Mouse (Mus musculus): Measurements from ENCODE around the gene BC005624. TPM values are rescaled to one million over a fixed set of nuclear protein-coding genes. Genes with fewer than 3 reads are reported as not detected.

Gene BC005624
- polyA plus RNA-seq, 1 experiment: 123 TPM

DNA sequence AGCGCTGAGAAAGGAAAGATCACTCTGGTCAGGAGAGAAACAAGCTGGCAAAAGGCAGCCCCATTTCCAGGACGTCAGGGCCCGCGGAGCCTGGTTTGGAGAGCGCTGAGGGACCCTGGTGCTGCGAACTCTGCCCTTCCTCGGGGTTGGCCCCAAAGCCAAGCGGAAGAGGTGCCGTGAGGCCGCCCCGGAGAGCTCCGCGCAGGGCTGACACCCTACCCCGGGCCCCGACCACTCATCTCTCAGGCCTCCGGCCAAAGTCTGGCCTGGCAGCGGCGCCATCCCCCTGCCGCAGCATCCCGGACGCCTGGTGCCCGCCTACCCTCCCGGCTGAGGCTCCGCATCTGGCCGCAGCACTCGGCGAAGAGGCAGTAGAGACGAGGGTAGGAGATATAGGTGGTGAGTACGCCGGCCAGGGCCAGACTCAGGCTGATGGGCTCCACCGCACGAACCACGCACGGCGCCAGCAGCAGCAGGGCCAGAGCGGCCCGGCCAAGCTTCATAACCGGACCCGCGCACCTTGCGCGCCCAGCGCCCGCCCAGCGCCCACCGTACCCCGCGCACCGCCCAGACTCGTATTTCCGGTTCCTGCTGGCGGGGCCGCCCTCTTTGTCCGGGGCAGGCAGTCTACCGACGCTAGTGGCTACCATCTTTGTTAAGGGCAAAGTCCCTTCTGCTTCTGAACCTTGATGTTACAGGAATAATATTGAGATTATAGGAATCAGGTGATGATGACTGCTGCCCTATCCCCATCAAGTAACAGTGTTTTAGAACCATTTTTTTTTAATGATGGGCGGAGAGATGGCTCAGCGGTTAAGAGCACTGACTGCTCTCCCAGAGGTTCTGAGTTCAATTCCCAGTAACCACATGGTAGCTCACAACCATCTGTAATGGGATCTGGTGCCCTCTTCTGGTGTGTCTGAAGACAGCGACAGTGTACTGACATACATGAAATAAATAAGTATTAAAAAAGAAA is 14.4 kb downstream of the BC005624 start, which contains the start of gene Tor1a:
Gene Tor1a, minus strand, starts transcription at position 582 of the 976 bp plus-strand sequence.
- Histone ChIP-seq H3K27me3 (ENCODE audit: control insufficient read depth, insufficient read depth, low read length) (no peaks in the 10 kb centered on the region), H3K4me1 (ENCODE audit: control insufficient read depth, insufficient read depth, low read length) (peaks cover 8% of the 10 kb centered on the region; the same call in 1 of the 2 replicates), H3K27ac (ENCODE audit: insufficient read depth, low read length) (peak within 1 kb of the TSS; percentile 8), H3K4me3 (replicated peaks; ENCODE audit: insufficient read depth, low read depth, low read length) (peak within 1 kb of the TSS; percentile 59)
- peak; percentile 90 to 91 for DNase-seq
- 2% methylated on average over 59 of the region's 59 CpGs for WGBS
- TF ChIP-seq CTCF (IDR thresholded peaks at IDR 0.05; ENCODE audit: borderline replicate concordance, insufficient read depth, low read depth, low read length): no peak
- TF ChIP-seq POLR2A (IDR thresholded peaks at IDR 0.05; ENCODE audit: borderline replicate concordance, insufficient read depth, low read length): peak; percentile 78

DNA sequence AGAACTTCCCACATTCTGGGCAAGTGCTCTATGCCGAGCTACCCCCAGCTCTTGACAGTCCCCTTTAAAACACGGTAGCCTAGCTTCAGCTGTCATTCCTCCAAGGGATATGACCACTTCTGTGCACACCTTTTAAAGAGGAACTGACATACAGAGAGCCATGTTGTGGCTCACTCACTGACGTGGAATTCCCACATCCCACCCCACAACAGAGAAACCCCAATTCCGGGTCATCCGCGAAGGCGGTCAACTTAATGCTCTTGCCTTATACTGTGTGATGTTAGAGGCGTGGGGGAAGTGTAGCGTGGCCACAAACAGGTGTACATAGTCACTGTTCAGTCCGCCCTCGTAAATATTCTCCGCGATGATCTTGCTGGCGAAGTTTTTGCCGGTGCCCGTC is 15.2 kb downstream of the BC005624 start:
- WGBS: 11% methylated on average over 16 of the region's 16 CpGs
- TF ChIP-seq POLR2A (IDR thresholded peaks at IDR 0.05; ENCODE audit: borderline replicate concordance, insufficient read depth, low read length) (no peak), CTCF (IDR thresholded peaks at IDR 0.05; ENCODE audit: borderline replicate concordance, insufficient read depth, low read depth, low read length) (no peak)
- peak overlapping the region; percentile 59 for H3K4me3 ChIP-seq (replicated peaks; ENCODE audit: insufficient read depth, low read depth, low read length)
- no peak overlapping the region; the same call in 1 of the 2 replicates for H3K27ac ChIP-seq (ENCODE audit: insufficient read depth, low read length)
- H3K4me1 ChIP-seq (ENCODE audit: control insufficient read depth, insufficient read depth, low read length): peaks cover 10% of the 10 kb centered on the region; the same call in 1 of the 2 replicates
- no peaks in the 10 kb centered on the region for H3K27me3 ChIP-seq (ENCODE audit: control insufficient read depth, insufficient read depth, low read length)
- no peak for DNase-seq

DNA sequence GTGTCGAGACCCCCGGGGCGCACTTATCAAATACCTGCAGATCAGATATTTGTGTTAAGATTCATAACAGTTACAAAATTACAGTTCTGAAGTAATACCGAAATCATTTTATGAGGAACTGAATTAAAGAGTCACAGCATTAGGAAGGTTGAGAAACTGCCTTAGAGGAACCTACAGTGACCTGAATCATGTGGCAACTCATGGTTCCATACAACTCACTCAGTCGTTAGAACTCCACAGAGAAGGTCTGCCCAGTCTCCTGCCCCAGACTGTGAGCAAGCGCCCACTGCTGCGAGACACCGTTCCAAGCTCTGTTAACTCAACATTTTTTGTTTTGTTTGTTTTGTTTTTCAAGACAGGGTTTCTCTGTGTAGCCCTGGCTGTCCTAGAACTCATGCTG is 16.4 kb downstream of the BC005624 start:
- peaks cover 10% of the 10 kb centered on the region; the same call in 1 of the 2 replicates for H3K4me1 ChIP-seq (ENCODE audit: control insufficient read depth, insufficient read depth, low read length)
- no peak overlapping the region for H3K27ac ChIP-seq (ENCODE audit: insufficient read depth, low read length)
- WGBS: 85% methylated on average over 8 of the region's 8 CpGs
- DNase-seq: no peak
- no peak overlapping the region for H3K4me3 ChIP-seq (replicated peaks; ENCODE audit: insufficient read depth, low read depth, low read length)
- TF ChIP-seq POLR2A (IDR thresholded peaks at IDR 0.05; ENCODE audit: borderline replicate concordance, insufficient read depth, low read length): no peak
- TF ChIP-seq CTCF (IDR thresholded peaks at IDR 0.05; ENCODE audit: borderline replicate concordance, insufficient read depth, low read depth, low read length): no peak
- H3K27me3 ChIP-seq (ENCODE audit: control insufficient read depth, insufficient read depth, low read length): no peaks in the 10 kb centered on the region

DNA sequence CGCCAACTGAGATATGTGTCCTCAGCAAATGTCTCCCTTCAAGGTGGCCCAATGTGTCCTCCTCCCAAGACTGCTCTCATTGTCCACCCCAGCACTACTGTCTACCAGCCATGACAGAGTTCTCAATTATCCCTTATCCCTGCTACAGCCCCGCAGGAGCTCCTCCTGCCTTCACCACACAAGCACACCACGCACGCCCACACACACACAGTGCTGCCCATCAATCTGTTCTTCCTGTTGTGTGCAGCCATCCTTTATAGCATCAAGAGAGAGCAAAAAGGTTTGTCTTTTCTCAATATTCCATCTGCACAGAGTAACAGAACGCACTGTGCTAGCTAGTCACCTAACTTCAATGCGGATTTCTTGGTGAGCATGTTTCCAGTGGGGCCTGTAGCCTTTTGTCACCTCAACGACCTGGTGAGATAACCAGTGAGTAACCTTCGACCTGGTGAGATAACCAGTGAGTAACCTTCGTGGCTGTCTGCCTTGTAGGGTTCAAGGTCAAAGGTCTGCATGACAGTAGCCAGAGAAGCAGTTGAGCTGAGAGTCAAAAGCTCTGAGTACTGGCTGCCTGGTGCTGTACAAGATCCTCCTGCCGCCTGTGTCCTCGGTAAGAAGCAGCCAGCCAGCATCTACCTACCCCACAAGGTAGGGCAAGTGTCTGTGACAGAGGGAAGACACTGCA is 19.3 kb downstream of the BC005624 start:
- H3K4me3 ChIP-seq (replicated peaks; ENCODE audit: insufficient read depth, low read depth, low read length): no peak overlapping the region
- peaks cover 10% of the 10 kb centered on the region; the same call in 1 of the 2 replicates for H3K4me1 ChIP-seq (ENCODE audit: control insufficient read depth, insufficient read depth, low read length)
- no peak for DNase-seq
- 82% methylated on average over 11 of the region's 11 CpGs for WGBS
- H3K27me3 ChIP-seq (ENCODE audit: control insufficient read depth, insufficient read depth, low read length): no peaks in the 10 kb centered on the region
- no peak overlapping the region for H3K27ac ChIP-seq (ENCODE audit: insufficient read depth, low read length)
- TF ChIP-seq CTCF (IDR thresholded peaks at IDR 0.05; ENCODE audit: borderline replicate concordance, insufficient read depth, low read depth, low read length) (no peak), POLR2A (IDR thresholded peaks at IDR 0.05; ENCODE audit: borderline replicate concordance, insufficient read depth, low read length) (no peak)

DNA sequence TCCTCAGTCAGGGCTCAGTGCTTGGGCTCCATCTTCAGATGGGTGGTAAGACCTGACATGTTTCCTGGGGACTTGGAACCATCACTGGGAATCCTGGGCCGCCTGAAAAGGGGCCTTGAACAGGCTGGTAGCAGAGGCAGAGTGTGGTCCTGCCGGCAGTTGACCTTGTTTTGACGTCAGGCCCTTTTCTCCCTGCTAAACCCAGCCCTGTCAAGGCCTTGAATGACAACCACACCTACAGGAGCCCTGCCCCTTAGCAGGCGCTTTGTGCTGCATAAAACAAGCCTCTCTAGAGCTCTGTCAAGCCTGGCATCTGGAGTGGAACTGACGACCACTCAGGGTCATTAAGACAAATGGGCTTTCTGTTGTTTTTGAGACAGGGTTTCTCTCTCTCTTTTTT is 22.1 kb downstream of the BC005624 start:
- 33% methylated on average over 5 of the region's 5 CpGs for WGBS
- Histone ChIP-seq H3K4me3 (replicated peaks; ENCODE audit: insufficient read depth, low read depth, low read length) (no peak overlapping the region), H3K4me1 (ENCODE audit: control insufficient read depth, insufficient read depth, low read length) (peaks cover 14% of the 10 kb centered on the region; the same call in 1 of the 2 replicates), H3K27me3 (ENCODE audit: control insufficient read depth, insufficient read depth, low read length) (no peaks in the 10 kb centered on the region), H3K27ac (ENCODE audit: insufficient read depth, low read length) (no peak overlapping the region)
- TF ChIP-seq POLR2A (IDR thresholded peaks at IDR 0.05; ENCODE audit: borderline replicate concordance, insufficient read depth, low read length): no peak
- TF ChIP-seq CTCF (IDR thresholded peaks at IDR 0.05; ENCODE audit: borderline replicate concordance, insufficient read depth, low read depth, low read length): no peak
- DNase-seq: no peak

- TF ChIP-seq CTCF (IDR thresholded peaks at IDR 0.05; ENCODE audit: borderline replicate concordance, insufficient read depth, low read depth, low read length) (no peak), POLR2A (IDR thresholded peaks at IDR 0.05; ENCODE audit: borderline replicate concordance, insufficient read depth, low read length) (no peak)
- Histone ChIP-seq H3K27ac (ENCODE audit: insufficient read depth, low read length) (no peak overlapping the region), H3K4me3 (replicated peaks; ENCODE audit: insufficient read depth, low read depth, low read length) (no peak overlapping the region), H3K4me1 (ENCODE audit: control insufficient read depth, insufficient read depth, low read length) (peaks cover 10% of the 10 kb centered on the region), H3K27me3 (ENCODE audit: control insufficient read depth, insufficient read depth, low read length) (no peaks in the 10 kb centered on the region)
- 88% methylated on average over 14 of the region's 14 CpGs for WGBS
- DNase-seq: no peak
Measured at GRCm38 (mm10) chr2:30958726-30959125, 23.3 kb downstream of the BC005624 start.

GRCm38 (mm10) chr2:30957511-30957910 is 24.5 kb downstream of the BC005624 start:
- Histone ChIP-seq H3K27me3 (ENCODE audit: control insufficient read depth, insufficient read depth, low read length) (no peaks in the 10 kb centered on the region), H3K4me3 (replicated peaks; ENCODE audit: insufficient read depth, low read depth, low read length) (no peak overlapping the region), H3K4me1 (ENCODE audit: control insufficient read depth, insufficient read depth, low read length) (peaks cover 10% of the 10 kb centered on the region), H3K27ac (ENCODE audit: insufficient read depth, low read length) (no peak overlapping the region)
- 34% methylated on average over 4 of the region's 4 CpGs for WGBS
- TF ChIP-seq POLR2A (IDR thresholded peaks at IDR 0.05; ENCODE audit: borderline replicate concordance, insufficient read depth, low read length): no peak
- TF ChIP-seq CTCF (IDR thresholded peaks at IDR 0.05; ENCODE audit: borderline replicate concordance, insufficient read depth, low read depth, low read length): no peak
- DNase-seq: no peak

Data from cerebellum, adult 2 months (tissue).